Mouse (Mus musculus) ES-Bruce4 (cell line): ENCODE measurements at regions not wholly inside any gene's neighbourhood (a gene's known extent, or its start where the extent isn't known, plus 50 kb on each side); places are given as distances from the start of the nearest gene placed in this dataset.

ENCODE experiments used
- CTCF ChIP-seq: IDR thresholded peaks from one replicate; pipeline ENCODE4 v1.8.1; 2011; ENCODE audit warnings: low read depth, low read length
- EP300 ChIP-seq: IDR thresholded peaks from 2 replicates; pipeline ENCODE4 v1.6.1; 2011; ENCODE audit warnings: low read depth, low read length; ENCODE audit not compliant: insufficient read depth
- POLR2A ChIP-seq: IDR thresholded peaks from one replicate; pipeline ENCODE4 v1.8.1; 2011; ENCODE audit warnings: low read length; ENCODE audit not compliant: insufficient read depth

GRCm38 (mm10) chr15:86582240-86583090 is 368.2 kb downstream of the Tbc1d22a start:
- no peak for TF ChIP-seq CTCF
- no peak for TF ChIP-seq POLR2A
- TF ChIP-seq EP300 = no peak
